Mouse (Mus musculus) olfactory bulb, adult 2 months (tissue): ENCODE measurements around the gene Nkx6-1.

ENCODE experiments used
- CTCF ChIP-seq: fragments of 200-500 bp; IDR thresholded peaks from 2 replicates; pipeline ENCODE4 v1.5.1; 2012; ENCODE audit warnings: low read depth, mild to moderate bottlenecking, low read length, moderate library complexity; ENCODE audit not compliant: insufficient read depth
- POLR2A ChIP-seq: fragments of 200-500 bp; IDR thresholded peaks from 2 replicates; pipeline ENCODE4 v1.6.1; 2012; ENCODE audit warnings: mild to moderate bottlenecking, low read depth, low read length, moderate library complexity; ENCODE audit not compliant: insufficient read depth

DNA sequence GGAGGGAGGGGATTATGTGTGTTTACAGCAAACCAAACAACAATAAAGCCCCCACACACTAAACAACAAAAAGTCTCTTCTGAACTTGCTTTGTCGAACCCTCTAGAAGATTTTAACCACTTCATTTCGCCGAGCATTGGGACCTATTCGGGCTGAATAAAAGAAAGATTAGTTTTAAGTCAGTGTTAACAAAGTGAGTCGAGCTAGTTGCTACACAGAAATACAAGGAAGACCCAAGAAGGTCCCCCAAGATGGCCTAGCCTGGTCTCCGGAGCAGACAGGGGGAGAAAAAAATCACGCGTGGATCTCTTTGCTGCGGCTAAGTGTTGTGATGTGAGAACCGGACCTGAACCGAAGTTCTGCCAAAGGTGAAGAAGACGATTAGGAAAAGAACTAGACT lies 3.7 kb upstream of the Nkx6-1 start:
- no peak for TF ChIP-seq POLR2A
- TF ChIP-seq CTCF = no peak
